Mouse (Mus musculus) left cerebral cortex, adult 18-20 months (tissue): ENCODE measurements at regions not wholly inside any gene's neighbourhood (a gene's known extent, or its start where the extent isn't known, plus 50 kb on each side); places are given as distances from the start of the nearest gene placed in this dataset.
"Not testable (repeated sequence)": the region's sequence is repeated elsewhere in the genome, so short reads cannot be mapped to it uniquely, and the experiment has no call there.

ENCODE experiments used
- DNase-seq, 2 experiments: peaks; one replicate each; pipeline ENCODE4 v3.0.0; 2021 to 2022; ENCODE audit warnings: low spot score in 2 of 2, mixed read lengths in 1 of 2

GRCm38 (mm10) chr10:62055408-62055807 is 76.5 kb upstream of the Col13a1 start:
- peak; percentile 62 to 68 for DNase-seq

- DNase-seq = no peak
Observed at GRCm38 (mm10) chr10:62049782-62050192, 70.9 kb upstream of the Col13a1 start.

GRCm38 (mm10) chr10:62044408-62044807 is 65.5 kb upstream of the Col13a1 start:
- no peak for DNase-seq

GRCm38 (mm10) chr10:62039915-62040314 is 61.0 kb upstream of the Col13a1 start:
- no peak for DNase-seq

GRCm38 (mm10) chr10:62038656-62039055 is 59.7 kb upstream of the Col13a1 start:
- no peak for DNase-seq

- DNase-seq = no peak
Observed at GRCm38 (mm10) chr10:62037402-62038199, 58.7 kb upstream of the Col13a1 start.

GRCm38 (mm10) chr10:62036815-62037214 is 57.9 kb upstream of the Col13a1 start:
- DNase-seq = no peak

GRCm38 (mm10) chr10:62034291-62034690 is 55.4 kb upstream of the Col13a1 start:
- no peak for DNase-seq

GRCm38 (mm10) chr10:62033748-62034147 is 54.8 kb upstream of the Col13a1 start:
- DNase-seq = no peak

- not testable (repeated sequence) for DNase-seq
Observed at GRCm38 (mm10) chr10:62031986-62032385, 53.1 kb upstream of the Col13a1 start.

GRCm38 (mm10) chr10:62029271-62029670 is 50.4 kb upstream of the Col13a1 start:
- no peak for DNase-seq
